Mouse (Mus musculus): Measurements from ENCODE around the gene Nckipsd.

The Nckipsd gene

GRCm38 (mm10) chr9:108798508-108799075 lies 9.6 kb upstream of the Nckipsd start:
- no peak for DNase-seq (ENCODE audit: low read depth, low spot score)

GRCm38 (mm10) chr9:108799564-108799963 lies 8.6 kb upstream of the Nckipsd start:
- DNase-seq (ENCODE audit: low read depth, low spot score): no peak

- DNase-seq (ENCODE audit: low read depth, low spot score): no peak
These were observed 2.4 kb upstream of the Nckipsd start for GRCm38 (mm10) chr9:108805768-108806167.

- DNase-seq (ENCODE audit: low read depth, low spot score): no peak
These were observed 1.8 kb upstream of the Nckipsd start for GRCm38 (mm10) chr9:108806379-108806778.

GRCm38 (mm10) chr9:108806831-108807230 lies 1.3 kb upstream of the Nckipsd start:
- no peak for DNase-seq (ENCODE audit: low read depth, low spot score)

GRCm38 (mm10) chr9:108807674-108808073 lies 494 bp upstream of the Nckipsd start:
- no peak for DNase-seq (ENCODE audit: low read depth, low spot score)

- DNase-seq (ENCODE audit: low read depth, low spot score): no peak
These were observed 1.0 kb downstream of the Nckipsd start for GRCm38 (mm10) chr9:108809188-108809587.

- DNase-seq (ENCODE audit: low read depth, low spot score): no peak
These were observed 1.6 kb downstream of the Nckipsd start for GRCm38 (mm10) chr9:108809723-108810122.

GRCm38 (mm10) chr9:108810516-108810915 lies 2.3 kb downstream of the Nckipsd start:
- DNase-seq (ENCODE audit: low read depth, low spot score): no peak

- DNase-seq (ENCODE audit: low read depth, low spot score): no peak
These were observed 7.4 kb downstream of the Nckipsd start for GRCm38 (mm10) chr9:108815557-108815956.

GRCm38 (mm10) chr9:108819495-108819894 lies 11.3 kb downstream of the Nckipsd start:
- DNase-seq (ENCODE audit: low read depth, low spot score): no peak

GRCm38 (mm10) chr9:108820077-108820476 lies 11.9 kb downstream of the Nckipsd start:
- DNase-seq (ENCODE audit: low read depth, low spot score): no peak

- DNase-seq (ENCODE audit: low read depth, low spot score): no peak
These were observed 16.0 kb downstream of the Nckipsd start for GRCm38 (mm10) chr9:108824144-108824685.

GRCm38 (mm10) chr9:108824755-108825413 lies 16.7 kb downstream of the Nckipsd start:
- DNase-seq (ENCODE audit: low read depth, low spot score): peak; percentile 89

- peak; percentile 85 for DNase-seq (ENCODE audit: low read depth, low spot score)
These were observed 17.9 kb downstream of the Nckipsd start, which contains the start of gene Celsr3 for GRCm38 (mm10) chr9:108825820-108826699. Gene Celsr3 (plus strand): TSS chr9:108826320.

- DNase-seq (ENCODE audit: low read depth, low spot score): peak; percentile 37
These were observed 18.7 kb downstream of the Nckipsd start for GRCm38 (mm10) chr9:108826700-108827340.

GRCm38 (mm10) chr9:108827454-108827853 lies 19.3 kb downstream of the Nckipsd start:
- no peak for DNase-seq (ENCODE audit: low read depth, low spot score)

GRCm38 (mm10) chr9:108827906-108828305 lies 19.7 kb downstream of the Nckipsd start:
- no peak for DNase-seq (ENCODE audit: low read depth, low spot score)

GRCm38 (mm10) chr9:108831637-108832036 lies 23.5 kb downstream of the Nckipsd start:
- DNase-seq (ENCODE audit: low read depth, low spot score): no peak

- peak; percentile 68 for DNase-seq (ENCODE audit: low read depth, low spot score)
These were observed 24.4 kb downstream of the Nckipsd start for GRCm38 (mm10) chr9:108832390-108833108.

- DNase-seq (ENCODE audit: low read depth, low spot score): no peak
These were observed 34.8 kb downstream of the Nckipsd start for GRCm38 (mm10) chr9:108842989-108843388.
